Mouse (Mus musculus) olfactory bulb, adult 2 months (tissue): ENCODE measurements around the gene Vapb.

ENCODE experiments used
- CTCF ChIP-seq: fragments of 200-500 bp; IDR thresholded peaks from 2 replicates; pipeline ENCODE4 v1.5.1; 2012; ENCODE audit warnings: low read depth, mild to moderate bottlenecking, low read length, moderate library complexity; ENCODE audit not compliant: insufficient read depth
- POLR2A ChIP-seq: fragments of 200-500 bp; IDR thresholded peaks from 2 replicates; pipeline ENCODE4 v1.6.1; 2012; ENCODE audit warnings: mild to moderate bottlenecking, low read depth, low read length, moderate library complexity; ENCODE audit not compliant: insufficient read depth

- no peak for TF ChIP-seq POLR2A
- TF ChIP-seq CTCF: no peak
These were observed 20.3 kb upstream of the Vapb start for GRCm38 (mm10) chr2:173716966-173717365.
